Comparison of ENCODE assay signal across 8 mouse cellular contexts in genomic region chr6:51383769-51384755, GRCm38 (mm10). TPM values are rescaled to one million over a fixed set of nuclear protein-coding genes. Genes with fewer than 3 reads are reported as not detected.
A peak's percentile ranks its signal among the peaks of the same experiment; 100 is the strongest.
DNase-seq lines count a peak whose midpoint lies in the region; ATAC-seq lines count a peak whose summit lies in the region.

No protein-coding gene starts in this region.

- peak overlapping the region; percentile 13; the same call in 1 of the 2 replicates for H3K4me3 ChIP-seq in intestine, embryonic 14.5 days (ENCODE audit: low read depth, low read length)

- no peaks in the 10 kb centered on the region for H3K36me3 ChIP-seq in intestine, embryonic 14.5 days (ENCODE audit: control insufficient read depth, insufficient read depth, low read length)

- intact Hi-C loops in left cerebral cortex, postnatal 14 days (cut with DNase I), result loop anchor here (2.0 to 5.0 kb wide), 3 partner anchors 87 to 473 kb away; partner anchors contain the start of gene Cbx3

- no peaks in the 10 kb centered on the region for H3K4me1 ChIP-seq in intestine, embryonic 14.5 days (replicated peaks; ENCODE audit: control insufficient read depth, insufficient read depth, low read length)

- H3K4me2 ChIP-seq in intestine, embryonic 14.5 days (ENCODE audit: low read length), result peak overlapping the region; percentile 43

- no peak overlapping the region for H3K27ac ChIP-seq in intestine, embryonic 14.5 days (ENCODE audit: low read depth)

- H3K9ac ChIP-seq in intestine, embryonic 14.5 days (ENCODE audit: low read length), result peak overlapping the region; percentile 40

- no peak; the same call in 1 of the 2 replicates for ATAC-seq in intestine, embryonic 14.5 days (replicated peaks; ENCODE audit: low FRiP score, low TSS enrichment, low read depth)

- peak; percentile 71 to 93 for DNase-seq in adrenal gland, adult (ENCODE audit: inconsistent age in 2 of 2, low spot score in 1 of 2)
- DNase-seq in embryo, embryonic 10 days (ENCODE audit: low spot score), result peak; percentile 98
- DNase-seq in gastrocnemius, postnatal 25 days, result peak; percentile 40
- peak; percentile 94 for DNase-seq in intestine, embryonic 14.5 days (ENCODE audit: low spot score)
- peak; percentile 88 to 95 for DNase-seq in left cerebral cortex, postnatal 14 days (ENCODE audit: low spot score in 2 of 2)
- DNase-seq in mesoderm, embryonic 11.5 days (ENCODE audit: low read depth, low spot score), result peak; percentile 97
- DNase-seq in right cerebral cortex, postnatal 25 days, result peak; percentile 60
- DNase-seq in urinary bladder, postnatal 4 days (ENCODE audit: low spot score in 2 of 2), result peak; percentile 69 to 90

- no peaks in the 10 kb centered on the region for H3K9me3 ChIP-seq in intestine, embryonic 14.5 days (ENCODE audit: control insufficient read depth, low read length)

- 13% methylated on average over 26 of the region's 26 CpGs for WGBS in intestine, embryonic 14.5 days

- no peaks in the 10 kb centered on the region for H3K27me3 ChIP-seq in intestine, embryonic 14.5 days (replicated peaks; ENCODE audit: control insufficient read depth, insufficient read depth, low read length)

RNA-seq across cellular contexts. Expression of gene Nfe2l3, which starts 48.4 kb away (rescaled TPM):
- not detected for total RNA-seq in gastrocnemius, postnatal 25 days (2021)
- polyA plus RNA-seq in intestine, embryonic 14.5 days (2014; fragmentation: Nextera tagmentation; extraction: Ambion mirVana), result 2.3 and 3.0 TPM in 2 replicates
- 1 to 10 TPM; 2.5 to 3.6 TPM for total RNA-seq in left cerebral cortex, postnatal 14 days (2021)

Comparison
In these comparisons a context has a peak if more than half of its experiments do, and no peak if none do; other contexts are left out.
1. DNase-seq: peak in every context shown above with its lines; median percentile 98 in embryo, embryonic 10 days; 97 in mesoderm, embryonic 11.5 days; 94 in intestine, embryonic 14.5 days; 92 in left cerebral cortex, postnatal 14 days; 82 in adrenal gland, adult; 80 in urinary bladder, postnatal 4 days; 60 in right cerebral cortex, postnatal 25 days; 40 in gastrocnemius, postnatal 25 days.